In genomic region chr10:111575926-111576325, GRCm38 (mm10) we compare ENCODE assay signal across 7 mouse cellular contexts.
DNase-seq lines count a peak whose midpoint lies in the region; TF ChIP-seq lines count a peak whose summit lies in the region.

No protein-coding gene starts in this region.

- no peak for TF ChIP-seq CTCF in CH12.LX (conservative IDR thresholded peaks at IDR 0.05 in 1 of 2, IDR thresholded peaks at IDR 0.05 in 1 of 2; ENCODE audit: low read depth in 2 of 2, low read length in 2 of 2)

- no peak overlapping the region for H3K9ac ChIP-seq in CH12.LX (ENCODE audit: insufficient read depth, low read depth)

- TF ChIP-seq RAD21 in CH12.LX (IDR thresholded peaks at IDR 0.05; ENCODE audit: low read depth, low read length): no peak

- no peaks in the 10 kb centered on the region for H3K9me3 ChIP-seq in CH12.LX (replicated peaks; ENCODE audit: low read length)

- TF ChIP-seq EP300 in CH12.LX (IDR thresholded peaks at IDR 0.05; ENCODE audit: low read length): no peak

- H3K4me3 ChIP-seq in CH12.LX (replicated peaks in 1 of 3; ENCODE audit: low read depth in 2 of 3, low read length in 2 of 3, poor library complexity in 1 of 3): no peak overlapping the region

- H3K79me2 ChIP-seq in CH12.LX (replicated peaks; ENCODE audit: control insufficient read depth, extremely low read depth, insufficient read depth, poor library complexity, severe bottlenecking): no peaks in the 10 kb centered on the region

- peaks cover 16 to 33% of the 10 kb centered on the region in 2 experiments for H3K4me1 ChIP-seq in CH12.LX (ENCODE audit: control insufficient read depth in 1 of 2, insufficient read depth in 2 of 2)

- H3K27ac ChIP-seq in CH12.LX (ENCODE audit: insufficient read depth, low read depth): no peak overlapping the region

- dilution Hi-C loops in CH12.LX (cut with MboI; ENCODE audit: extremely low pct_ligation_motif_present, extremely low pct_unique_long_range_greater_than_20kb, low sequenced_read_pairs): no loop called here

- no peak for TF ChIP-seq POLR2A in CH12.LX (IDR thresholded peaks at IDR 0.05; ENCODE audit: low read depth, low read length)

- H3K4me2 ChIP-seq in CH12.LX (ENCODE audit: insufficient read depth, low read depth, poor library complexity, severe bottlenecking): peak overlapping the region; percentile 73; the same call in 1 of the 2 replicates

- intact Hi-C loops in heart, postnatal 10 days (cut with DNase I): loop anchor here (2.0 kb wide), 1 partner anchor 55 kb away; no protein-coding TSS in a partner anchor

- H3K36me3 ChIP-seq in CH12.LX (replicated peaks in 1 of 2; ENCODE audit: control insufficient read depth in 1 of 2, insufficient read depth in 1 of 2, low read length in 1 of 2): no peaks in the 10 kb centered on the region

- DNase-seq in CH12.LX (ENCODE audit: extremely low read depth): peak; percentile 40
- peak; percentile 86 for DNase-seq in Muller cell, postnatal 12 days (ENCODE audit: inconsistent ontology term)
- DNase-seq in heart, postnatal 10 days: peak; percentile 49 to 57
- DNase-seq in lung, postnatal 36 days: peak; percentile 68
- DNase-seq in layer of hippocampus, adult 11-12 months (ENCODE audit: low spot score): no peak
- no peak for DNase-seq in right cerebral cortex, postnatal 25 days
- no peak for DNase-seq in right cerebral cortex, adult 18-20 months

- in situ Hi-C loops in CH12.LX (cut with MboI; ENCODE audit: low pct_ligation_motif_present, low pct_unique_long_range_greater_than_20kb, low sequenced_read_pairs): no loop called here

- H3K27me3 ChIP-seq in CH12.LX (replicated peaks): no peaks in the 10 kb centered on the region

TF ChIP-seq in CH12.LX, 34 proteins besides CTCF, POLR2A, EP300 and RAD21:
- TF ChIP-seq GABPA (IDR thresholded peaks at IDR 0.05; ENCODE audit: insufficient replicate concordance, low read depth, low read length) (no peak), TBP (conservative IDR thresholded peaks at IDR 0.05; ENCODE audit: low read depth, low read length) (no peak), BHLHE40 (IDR thresholded peaks at IDR 0.05; ENCODE audit: low read depth, low read length) (0 out of 2 replicates have a peak, but pooled peaks have one; percentile 7), JUN (IDR thresholded peaks at IDR 0.05; ENCODE audit: insufficient read depth, low read depth, low read length) (peak; percentile 58), ZKSCAN1 (IDR thresholded peaks at IDR 0.05; ENCODE audit: borderline replicate concordance, low read depth, low read length) (no peak), JUND (conservative IDR thresholded peaks at IDR 0.05; ENCODE audit: low read depth, low read length) (peak; percentile 50; the same call in 1 of the 2 replicates)
TF ChIP-seq in CH12.LX: peak in this region for 3.

Comparison
In these comparisons a context has a peak if more than half of its experiments do, and no peak if none do; other contexts are left out.
1. DNase-seq: peak in CH12.LX (single experiment), Muller cell, postnatal 12 days (single experiment), heart, postnatal 10 days (2 of 2) and lung, postnatal 36 days (single experiment); none in layer of hippocampus, adult 11-12 months (single experiment), right cerebral cortex, postnatal 25 days (single experiment) and right cerebral cortex, adult 18-20 months (single experiment).